Mouse (Mus musculus) brain, embryonic 14.5 days (tissue): ENCODE measurements at regions not wholly inside any gene's neighbourhood (a gene's known extent, or its start where the extent isn't known, plus 50 kb on each side); places are given as distances from the start of the nearest gene placed in this dataset.

Experiments used
- CTCF ChIP-seq: fragments of 200-500 bp; IDR thresholded peaks from 2 replicates; pipeline ENCODE4 v1.5.1; 2012; ENCODE audit warnings: inconsistent platforms, mild to moderate bottlenecking, moderate library complexity, borderline replicate concordance; ENCODE audit not compliant: insufficient read depth, insufficient read length; ENCODE audit errors: extremely low read depth
- POLR2A ChIP-seq: fragments of 200-500 bp; IDR thresholded peaks from 2 replicates; pipeline ENCODE4 v1.6.1; 2012; ENCODE audit warnings: mild to moderate bottlenecking, inconsistent platforms, borderline replicate concordance; ENCODE audit not compliant: poor library complexity, insufficient read depth, insufficient read length, severe bottlenecking; ENCODE audit errors: extremely low read depth

- TF ChIP-seq POLR2A, result no peak
- TF ChIP-seq CTCF, result no peak
Measured at GRCm38 (mm10) chr14:106579281-106579680, 473.3 kb downstream of the Trim52 start.
